Mouse (Mus musculus): ENCODE results near the gene Slc9a2.
"Not testable (repeated sequence)": the region's sequence is repeated elsewhere in the genome, so short reads cannot be mapped to it uniquely, and the experiment has no call there.

The Slc9a2 gene

GRCm38 (mm10) chr1:40714950-40715349 lies 34.6 kb downstream of the Slc9a2 start:
- DNase-seq (ENCODE audit: low spot score) = peak; percentile 7

DNA sequence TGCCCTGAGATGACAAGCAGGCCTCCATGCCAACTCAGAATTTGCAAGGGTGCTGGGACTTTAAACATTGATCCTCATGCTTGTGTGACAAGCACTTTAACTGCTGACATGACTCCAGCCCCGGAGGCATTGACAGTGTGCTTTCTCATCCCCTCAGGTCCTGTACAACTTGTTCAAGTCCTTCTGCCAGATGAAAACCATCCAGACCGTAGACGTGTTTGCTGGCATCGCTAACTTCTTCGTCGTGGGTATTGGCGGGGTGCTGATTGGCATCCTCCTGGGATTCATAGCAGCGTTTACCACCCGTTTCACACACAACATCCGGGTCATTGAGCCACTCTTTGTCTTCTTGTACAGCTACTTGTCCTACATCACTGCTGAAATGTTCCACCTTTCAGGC lies 45.7 kb downstream of the Slc9a2 start:
- no peak for DNase-seq (ENCODE audit: low spot score)

DNA sequence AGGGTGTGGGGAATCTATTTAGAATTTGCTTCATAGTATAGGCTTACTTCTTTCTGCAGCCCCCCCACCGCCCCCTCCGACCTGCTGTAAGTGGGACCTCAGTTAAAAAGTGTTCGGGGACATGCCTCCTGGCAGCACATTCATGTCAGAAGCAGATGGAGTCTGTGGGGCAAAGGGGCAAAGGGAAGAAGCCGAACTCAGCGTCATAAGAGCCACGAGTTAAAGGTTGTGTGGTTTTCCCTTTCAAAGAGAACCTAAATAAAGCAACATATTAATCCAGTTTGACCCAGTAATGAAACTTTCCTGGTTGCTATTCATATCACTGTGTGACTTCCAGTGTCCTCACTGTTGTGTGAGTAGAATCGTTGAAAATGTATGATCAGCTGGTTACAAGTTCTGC lies 47.0 kb downstream of the Slc9a2 start:
- no peak for DNase-seq (ENCODE audit: low spot score)

GRCm38 (mm10) chr1:40728636-40729035 lies 48.3 kb downstream of the Slc9a2 start:
- no peak for DNase-seq (ENCODE audit: low spot score)

DNA sequence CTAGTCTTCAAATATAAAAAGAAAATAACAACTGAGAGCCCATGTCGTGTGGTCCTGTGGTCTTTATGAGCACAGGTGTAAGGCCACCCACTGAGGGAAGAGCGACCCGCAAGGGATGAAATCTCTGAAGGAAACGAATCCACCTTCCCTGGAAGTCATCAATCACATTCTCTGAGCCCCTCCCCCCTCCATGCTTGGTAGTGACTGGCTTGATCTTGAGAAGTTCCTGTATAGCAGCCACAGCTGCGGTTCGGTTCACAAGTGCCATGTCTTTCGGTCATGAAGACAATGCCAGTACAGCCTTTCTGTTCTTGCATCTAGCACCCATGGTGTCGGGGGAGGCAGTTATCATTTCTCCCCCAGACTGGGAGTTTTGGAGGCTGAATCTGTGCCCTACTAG lies 57.3 kb downstream of the Slc9a2 start:
- DNase-seq (ENCODE audit: low spot score) = no peak

DNA sequence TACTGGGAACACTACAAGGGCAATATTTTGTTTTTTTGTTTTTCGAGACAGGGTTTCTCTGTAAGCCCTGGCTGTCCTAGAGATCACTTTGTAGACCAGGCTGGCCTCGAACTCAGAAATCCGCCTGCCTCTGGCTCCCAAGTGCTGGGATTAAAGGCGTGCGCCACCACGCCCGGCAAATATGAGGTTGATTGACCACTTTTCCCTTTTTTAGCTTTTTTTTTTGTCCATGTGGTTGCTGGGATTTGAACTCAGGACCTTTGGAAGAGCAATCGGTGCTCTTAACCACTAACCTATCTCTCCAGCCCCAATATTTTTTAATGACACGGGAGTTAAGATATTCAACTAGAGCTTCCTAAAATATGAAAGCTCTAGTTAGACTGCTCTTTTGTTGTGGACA lies 57.9 kb downstream of the Slc9a2 start:
- DNase-seq (ENCODE audit: low spot score) = not testable (repeated sequence)

- DNase-seq (ENCODE audit: low spot score) = no peak
These were observed 60.4 kb downstream of the Slc9a2 start for GRCm38 (mm10) chr1:40740739-40741138.

- DNase-seq (ENCODE audit: low spot score) = no peak
These were observed 65.7 kb downstream of the Slc9a2 start for GRCm38 (mm10) chr1:40746089-40746488.

- no peak for DNase-seq (ENCODE audit: low spot score)
These were observed 79.5 kb downstream of the Slc9a2 start for GRCm38 (mm10) chr1:40759751-40760445.

GRCm38 (mm10) chr1:40764042-40764441 lies 83.7 kb downstream of the Slc9a2 start:
- no peak for DNase-seq (ENCODE audit: low spot score)

- DNase-seq (ENCODE audit: low spot score) = no peak
These were observed 84.4 kb downstream of the Slc9a2 start for GRCm38 (mm10) chr1:40764701-40765275.

DNA sequence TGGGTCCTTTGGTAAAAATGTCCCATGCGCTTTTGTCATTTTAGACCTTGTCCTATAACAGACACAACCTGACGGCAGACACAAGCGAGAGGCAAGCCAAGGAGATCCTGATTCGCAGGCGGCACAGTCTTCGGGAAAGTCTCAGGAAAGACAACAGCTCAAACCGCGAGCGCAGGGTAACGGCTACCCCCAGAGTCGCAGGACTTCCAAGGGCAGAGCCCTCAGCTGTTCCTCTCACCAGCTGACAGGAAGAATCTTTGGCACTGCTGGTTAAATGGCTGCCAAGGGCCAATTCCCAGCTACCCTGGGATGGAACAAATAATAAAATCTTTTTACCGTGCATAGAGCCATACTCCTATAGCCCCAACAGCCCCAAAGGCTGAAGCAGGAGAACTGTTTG lies 85.1 kb downstream of the Slc9a2 start:
- no peak for DNase-seq (ENCODE audit: low spot score)

GRCm38 (mm10) chr1:40767588-40767987 lies 87.2 kb downstream of the Slc9a2 start:
- DNase-seq (ENCODE audit: low spot score) = no peak

DNA sequence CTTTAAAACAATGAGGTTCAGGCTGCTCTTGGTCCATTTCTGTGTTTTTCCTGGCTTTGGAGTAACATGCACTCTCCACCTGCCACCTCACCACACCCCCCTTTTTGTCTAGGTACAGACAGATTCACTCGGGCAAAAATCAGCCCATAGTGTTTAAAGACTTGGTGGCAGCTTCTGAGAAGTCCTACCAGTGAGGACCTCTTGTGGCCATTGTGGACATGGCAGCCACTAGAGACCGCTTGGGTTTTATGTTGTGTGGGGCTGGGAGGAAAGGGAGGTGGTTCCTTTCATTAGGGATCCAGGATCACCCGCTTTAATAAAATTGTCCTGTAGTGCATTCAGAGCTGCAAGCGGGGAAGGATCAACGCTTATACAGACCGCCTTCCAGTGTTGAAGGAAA lies 88.2 kb downstream of the Slc9a2 start:
- DNase-seq (ENCODE audit: low spot score) = peak; percentile 31

DNA sequence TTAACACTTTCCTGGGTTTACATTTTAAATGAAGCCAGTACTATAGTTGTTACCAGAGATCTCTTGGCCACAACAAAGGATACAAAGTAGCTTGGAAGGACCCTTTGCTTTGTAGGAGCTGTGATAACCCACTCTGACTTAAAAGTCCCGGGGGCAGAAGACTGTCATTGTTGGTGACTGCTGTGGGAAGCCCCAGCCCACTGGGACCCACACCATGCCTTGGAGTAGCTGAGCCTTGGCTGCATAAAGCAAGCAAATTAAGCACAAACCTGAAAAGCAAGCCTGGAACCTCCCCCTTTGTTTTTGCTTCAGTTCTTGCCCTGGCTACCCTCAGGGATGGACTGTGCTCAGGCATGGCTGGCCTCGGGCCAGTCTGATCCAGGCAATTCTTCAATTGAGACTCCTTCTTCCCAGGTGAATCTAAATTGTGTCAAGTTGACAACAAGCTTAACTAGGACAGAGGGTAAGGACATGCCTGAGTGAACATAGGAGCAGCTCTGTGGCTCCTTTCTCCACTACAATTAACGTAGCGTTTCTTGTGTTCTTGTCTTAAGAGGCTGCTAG lies 89.0 kb downstream of the Slc9a2 start:
- no peak for DNase-seq (ENCODE audit: low spot score)

DNA sequence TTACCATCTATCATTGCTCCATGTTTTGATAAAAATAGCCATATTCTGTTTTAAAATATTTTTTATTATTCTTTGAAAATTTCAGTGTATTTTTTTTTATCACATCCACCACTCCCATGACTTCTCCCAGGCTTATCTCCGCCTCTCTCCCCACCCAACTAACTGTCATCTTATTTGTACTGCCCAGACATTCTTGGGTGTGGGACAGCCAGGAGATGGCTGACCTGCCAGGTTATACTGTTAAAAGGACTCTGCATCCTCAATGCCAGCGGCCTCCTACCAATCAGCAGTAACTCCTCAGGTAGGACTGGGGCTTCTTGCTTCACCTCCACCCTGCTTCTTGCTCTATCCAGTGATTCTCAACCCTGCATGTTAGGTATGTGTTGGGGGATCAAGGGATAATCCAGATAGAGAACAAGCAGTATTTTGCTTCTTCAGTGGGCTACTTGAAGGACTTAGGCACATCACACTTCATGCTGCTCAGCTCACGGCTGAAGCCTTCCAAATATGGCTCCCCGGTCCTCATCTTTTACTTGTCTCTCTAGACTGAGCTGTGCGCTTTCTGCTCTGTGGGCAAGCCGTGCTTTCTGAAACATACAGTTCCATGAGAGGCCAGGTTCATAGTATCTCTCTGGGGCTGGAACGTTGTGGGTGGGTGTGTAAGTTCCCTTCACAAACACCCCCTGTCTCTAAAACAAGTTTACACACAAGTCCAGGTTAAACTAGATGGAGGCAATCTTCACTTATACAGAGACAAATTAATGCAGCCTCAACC lies 91.0 kb downstream of the Slc9a2 start:
- no peak for DNase-seq (ENCODE audit: low spot score)

DNA sequence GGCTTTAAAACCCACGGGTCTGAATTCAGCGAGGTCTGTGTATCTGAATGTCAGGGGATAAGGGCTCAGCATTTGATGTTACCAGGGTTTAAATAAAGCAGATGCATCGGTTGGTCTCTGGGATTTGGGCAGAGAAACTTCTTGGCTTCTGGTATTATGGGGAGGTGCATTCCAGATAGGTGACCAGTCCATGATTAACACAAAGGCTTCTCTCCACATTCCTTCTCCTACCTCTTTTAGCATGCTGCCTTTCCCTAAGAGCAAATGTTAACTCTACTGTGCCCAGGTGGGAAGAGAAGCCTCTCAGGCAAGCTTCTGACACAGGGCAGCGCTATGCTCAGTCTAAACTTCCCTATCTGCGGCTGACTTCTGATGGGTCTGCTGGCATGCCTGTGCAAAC lies 92.9 kb downstream of the Slc9a2 start:
- DNase-seq (ENCODE audit: low spot score) = no peak

GRCm38 (mm10) chr1:40774040-40774439 lies 93.7 kb downstream of the Slc9a2 start:
- DNase-seq (ENCODE audit: low spot score) = no peak

GRCm38 (mm10) chr1:40776102-40776501 lies 95.7 kb downstream of the Slc9a2 start:
- DNase-seq (ENCODE audit: low spot score) = no peak

GRCm38 (mm10) chr1:40776763-40777162 lies 96.4 kb downstream of the Slc9a2 start:
- no peak for DNase-seq (ENCODE audit: low spot score)

DNA sequence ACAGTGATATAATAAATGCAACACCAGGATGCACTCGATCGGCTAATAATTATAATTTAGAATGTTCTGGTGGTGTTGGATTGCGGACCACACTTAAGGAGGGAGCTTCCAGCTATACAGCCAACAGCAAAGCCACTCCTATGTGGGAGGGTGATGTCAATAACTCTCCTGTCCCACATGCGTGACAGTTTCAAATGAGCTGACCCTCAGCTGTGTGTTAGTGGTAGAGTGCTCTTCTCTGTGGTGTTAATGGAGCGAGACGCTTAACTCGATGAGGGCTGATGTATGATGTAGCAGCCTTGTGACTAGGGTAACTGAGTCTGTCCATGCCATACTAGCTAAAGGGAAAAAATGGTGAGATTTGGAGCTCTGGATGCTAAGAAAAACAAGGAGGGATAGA lies 103.1 kb downstream of the Slc9a2 start:
- no peak for DNase-seq (ENCODE audit: low spot score)

GRCm38 (mm10) chr1:40784306-40784705 lies 103.9 kb downstream of the Slc9a2 start:
- DNase-seq (ENCODE audit: low spot score) = no peak

- no peak for DNase-seq (ENCODE audit: low spot score)
These were observed 105.6 kb downstream of the Slc9a2 start for GRCm38 (mm10) chr1:40785876-40786445.
